Mouse (Mus musculus) left cerebral cortex, adult 11 months (tissue): Measurements from ENCODE around the gene Gmpr.

Source experiments
- DNase-seq: peaks from one replicate; pipeline ENCODE4 v3.0.0; 2022; ENCODE audit warnings: low spot score

Gmpr gene

GRCm38 (mm10) chr13:45505546-45505945 is 1.7 kb upstream of the Gmpr start:
- no peak for DNase-seq

- DNase-seq = peak; percentile 58
Observed at GRCm38 (mm10) chr13:45508495-45508894, 1.3 kb downstream of the Gmpr start.

- no peak for DNase-seq
Observed at GRCm38 (mm10) chr13:45509366-45509765, 2.1 kb downstream of the Gmpr start.

- no peak for DNase-seq
Observed at GRCm38 (mm10) chr13:45511706-45512435, 4.6 kb downstream of the Gmpr start.

GRCm38 (mm10) chr13:45512531-45512930 is 5.3 kb downstream of the Gmpr start:
- DNase-seq = no peak

GRCm38 (mm10) chr13:45513009-45513984 is 6.1 kb downstream of the Gmpr start:
- no peak for DNase-seq

GRCm38 (mm10) chr13:45514115-45514514 is 6.9 kb downstream of the Gmpr start:
- DNase-seq = no peak

GRCm38 (mm10) chr13:45514832-45515422 is 7.7 kb downstream of the Gmpr start:
- DNase-seq = no peak

- no peak for DNase-seq
Observed at GRCm38 (mm10) chr13:45516501-45517393, 9.5 kb downstream of the Gmpr start.

- DNase-seq = no peak
Observed at GRCm38 (mm10) chr13:45524305-45524704, 17.1 kb downstream of the Gmpr start.

GRCm38 (mm10) chr13:45524791-45525435 is 17.7 kb downstream of the Gmpr start:
- no peak for DNase-seq

GRCm38 (mm10) chr13:45526230-45526629 is 19.0 kb downstream of the Gmpr start:
- DNase-seq = no peak

GRCm38 (mm10) chr13:45527232-45527964 is 20.2 kb downstream of the Gmpr start:
- no peak for DNase-seq

GRCm38 (mm10) chr13:45528787-45529186 is 21.5 kb downstream of the Gmpr start:
- DNase-seq = no peak

- DNase-seq = peak; percentile 54
Observed at GRCm38 (mm10) chr13:45530754-45531153, 23.5 kb downstream of the Gmpr start.

GRCm38 (mm10) chr13:45535731-45536453 is 28.6 kb downstream of the Gmpr start:
- no peak for DNase-seq

- DNase-seq = no peak
Observed at GRCm38 (mm10) chr13:45537110-45537509, 29.9 kb downstream of the Gmpr start.

- no peak for DNase-seq
Observed at GRCm38 (mm10) chr13:45538091-45538490, 30.8 kb downstream of the Gmpr start.

- peak; percentile 66 for DNase-seq
Observed at GRCm38 (mm10) chr13:45538532-45539204, 31.4 kb downstream of the Gmpr start.
